Mouse (Mus musculus): Measurements from ENCODE around the gene Olfr686. TPM values are rescaled to one million over a fixed set of nuclear protein-coding genes. Genes with fewer than 3 reads are reported as not detected.

Gene Olfr686
- polyA plus RNA-seq (2016; fragmentation: Nextera tagmentation; extraction: Ambion mirVana): not detected in 2 replicates

DNA sequence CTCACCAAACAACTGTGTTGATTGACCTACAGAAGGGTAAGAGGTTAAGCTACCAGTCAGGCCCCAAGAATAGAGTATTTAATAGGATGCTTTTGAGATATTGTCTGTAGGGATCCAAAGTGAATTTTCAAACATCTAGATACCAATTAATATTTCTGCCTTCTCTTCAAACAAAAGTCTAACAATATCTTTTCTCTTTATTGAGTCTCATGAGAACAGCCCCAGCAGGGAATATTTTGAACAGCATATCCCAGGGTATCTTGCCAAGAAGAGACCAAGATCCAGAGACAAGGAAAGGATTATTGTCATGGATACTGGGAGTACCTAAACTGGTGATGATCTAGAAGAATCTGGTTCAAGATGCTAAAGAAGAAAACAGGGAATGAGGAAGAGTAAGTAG, at the start of gene Olfr686:
TSS of gene Olfr686 (minus strand) at position 101 of the 400 bp plus-strand sequence.
- Histone ChIP-seq H3K36me3 (no peaks in the 10 kb centered on the region), H3K9ac (no peak within 1 kb of the TSS), H3K4me1 (no peaks in the 10 kb centered on the region), H3K9me3 (no peaks in the 10 kb centered on the region), H3K4me2 (replicated peaks) (no peak within 1 kb of the TSS), H3K27me3 (replicated peaks) (no peaks in the 10 kb centered on the region), H3K27ac (no peak within 1 kb of the TSS), H3K4me3 (no peak within 1 kb of the TSS)
- no peak for ATAC-seq (ENCODE audit: low FRiP score, low read depth)

GRCm38 (mm10) chr7:105256656-105257055, 49.4 kb upstream of the Olfr686 start:
- Histone ChIP-seq H3K4me2 (replicated peaks) (no peak overlapping the region), H3K4me1 (no peaks in the 10 kb centered on the region), H3K9me3 (no peaks in the 10 kb centered on the region), H3K36me3 (no peaks in the 10 kb centered on the region), H3K9ac (no peak overlapping the region), H3K27me3 (replicated peaks) (no peaks in the 10 kb centered on the region), H3K27ac (no peak overlapping the region), H3K4me3 (no peak overlapping the region)
- ATAC-seq (ENCODE audit: low FRiP score, low read depth): no peak
- WGBS: 59% methylated on average over 5 of the region's 5 CpGs

DNA sequence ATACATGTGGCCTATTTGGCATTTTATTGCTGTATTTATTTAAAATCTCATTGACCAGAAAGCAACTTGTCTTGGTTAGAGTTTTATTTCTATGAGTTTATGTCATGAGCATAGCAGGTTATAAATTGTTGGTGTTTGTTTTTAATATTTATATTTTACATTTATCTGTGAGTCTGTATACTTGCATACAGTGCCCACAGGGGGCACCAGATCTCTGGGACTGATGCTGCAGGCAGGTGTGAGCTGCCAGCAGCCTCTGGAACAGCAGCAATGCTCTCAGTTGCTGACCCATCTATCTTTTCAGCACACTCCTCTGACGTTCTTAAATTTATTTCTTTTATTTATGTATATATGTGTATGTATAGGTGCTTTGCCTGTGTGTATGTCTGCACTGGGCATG, 40.9 kb upstream of the Olfr686 start:
- Histone ChIP-seq H3K4me3 (no peak overlapping the region), H3K36me3 (no peaks in the 10 kb centered on the region), H3K4me2 (replicated peaks) (no peak overlapping the region), H3K9ac (no peak overlapping the region), H3K9me3 (no peaks in the 10 kb centered on the region), H3K27ac (no peak overlapping the region), H3K4me1 (no peaks in the 10 kb centered on the region), H3K27me3 (replicated peaks) (no peaks in the 10 kb centered on the region)
- ATAC-seq (ENCODE audit: low FRiP score, low read depth): no peak
- 54% methylated on average over 1 of the region's 1 CpGs for WGBS

DNA sequence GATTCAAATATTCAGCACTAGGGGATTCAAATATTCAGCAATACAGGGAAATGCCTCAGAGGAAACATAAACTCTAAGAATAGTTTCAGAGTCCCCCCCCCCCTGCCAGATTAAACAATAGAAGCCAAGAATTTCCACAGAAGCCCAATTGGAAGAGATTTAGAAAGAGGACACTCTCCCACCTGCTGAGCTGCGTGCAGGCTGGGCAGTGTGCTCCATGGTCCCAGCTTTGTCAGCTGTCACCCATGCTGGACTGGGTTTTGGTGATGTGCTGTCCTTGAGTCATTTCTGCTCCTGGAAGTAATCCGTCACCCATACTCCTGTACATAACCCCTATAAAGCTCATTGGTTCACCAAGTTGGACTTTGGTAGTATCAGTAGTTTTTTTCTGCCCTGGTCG, 40.4 kb upstream of the Olfr686 start:
- no peak overlapping the region for H3K4me3 ChIP-seq
- no peak overlapping the region for H3K4me2 ChIP-seq (replicated peaks)
- 84% methylated on average over 3 of the region's 3 CpGs for WGBS
- no peaks in the 10 kb centered on the region for H3K4me1 ChIP-seq
- H3K27ac ChIP-seq: no peak overlapping the region
- H3K27me3 ChIP-seq (replicated peaks): no peaks in the 10 kb centered on the region
- no peaks in the 10 kb centered on the region for H3K9me3 ChIP-seq
- no peak for ATAC-seq (ENCODE audit: low FRiP score, low read depth)
- no peak overlapping the region for H3K9ac ChIP-seq
- no peaks in the 10 kb centered on the region for H3K36me3 ChIP-seq

- H3K36me3 ChIP-seq: no peaks in the 10 kb centered on the region
- ATAC-seq (ENCODE audit: low FRiP score, low read depth): no peak
Measured at GRCm38 (mm10) chr7:105229386-105229785, 22.1 kb upstream of the Olfr686 start.

GRCm38 (mm10) chr7:105228138-105228537, 20.9 kb upstream of the Olfr686 start:
- no peak for ATAC-seq (ENCODE audit: low FRiP score, low read depth)
- no peak overlapping the region for H3K9ac ChIP-seq
- no peak overlapping the region for H3K4me3 ChIP-seq
- no peaks in the 10 kb centered on the region for H3K36me3 ChIP-seq
- WGBS: 87% methylated on average over 1 of the region's 1 CpGs
- H3K27ac ChIP-seq: no peak overlapping the region
- H3K27me3 ChIP-seq (replicated peaks): no peaks in the 10 kb centered on the region
- H3K9me3 ChIP-seq: no peaks in the 10 kb centered on the region
- no peaks in the 10 kb centered on the region for H3K4me1 ChIP-seq
- H3K4me2 ChIP-seq (replicated peaks): no peak overlapping the region

More at GRCm38 (mm10) chr7:105229386-105229785, 22.1 kb upstream of the Olfr686 start:
- Histone ChIP-seq H3K4me2 (replicated peaks) (no peak overlapping the region), H3K4me1 (no peaks in the 10 kb centered on the region), H3K27me3 (replicated peaks) (no peaks in the 10 kb centered on the region), H3K9ac (no peak overlapping the region), H3K27ac (no peak overlapping the region), H3K9me3 (no peaks in the 10 kb centered on the region), H3K4me3 (no peak overlapping the region)
- 85% methylated on average over 2 of the region's 2 CpGs for WGBS

GRCm38 (mm10) chr7:105226703-105227102, 19.4 kb upstream of the Olfr686 start:
- Histone ChIP-seq H3K27ac (no peak overlapping the region), H3K4me1 (no peaks in the 10 kb centered on the region), H3K4me2 (replicated peaks) (no peak overlapping the region), H3K9me3 (no peaks in the 10 kb centered on the region), H3K9ac (no peak overlapping the region), H3K4me3 (no peak overlapping the region), H3K36me3 (no peaks in the 10 kb centered on the region), H3K27me3 (replicated peaks) (no peaks in the 10 kb centered on the region)
- ATAC-seq (ENCODE audit: low FRiP score, low read depth): no peak

DNA sequence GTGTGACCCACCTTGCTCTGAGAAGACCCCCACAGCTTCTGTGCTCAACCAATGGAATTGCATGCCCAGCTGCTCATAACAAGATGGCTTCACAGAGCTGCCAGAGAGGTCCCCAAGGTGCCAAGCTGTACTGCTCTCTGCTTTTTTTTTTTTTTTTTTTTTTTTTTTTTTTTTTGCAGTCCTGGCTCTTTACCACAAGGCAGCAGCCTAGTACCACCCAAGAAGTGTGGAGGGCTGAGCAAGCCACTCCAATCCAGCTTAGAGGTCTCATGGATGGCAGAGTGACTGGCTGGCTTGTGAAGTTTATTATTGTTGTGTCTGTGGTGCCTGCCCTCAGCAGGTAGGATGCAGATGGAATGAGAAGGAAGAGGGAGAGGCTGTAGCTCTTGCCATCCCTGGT, 18.8 kb upstream of the Olfr686 start:
- H3K4me3 ChIP-seq: no peak overlapping the region
- H3K9ac ChIP-seq: no peak overlapping the region
- H3K27ac ChIP-seq: no peak overlapping the region

DNA sequence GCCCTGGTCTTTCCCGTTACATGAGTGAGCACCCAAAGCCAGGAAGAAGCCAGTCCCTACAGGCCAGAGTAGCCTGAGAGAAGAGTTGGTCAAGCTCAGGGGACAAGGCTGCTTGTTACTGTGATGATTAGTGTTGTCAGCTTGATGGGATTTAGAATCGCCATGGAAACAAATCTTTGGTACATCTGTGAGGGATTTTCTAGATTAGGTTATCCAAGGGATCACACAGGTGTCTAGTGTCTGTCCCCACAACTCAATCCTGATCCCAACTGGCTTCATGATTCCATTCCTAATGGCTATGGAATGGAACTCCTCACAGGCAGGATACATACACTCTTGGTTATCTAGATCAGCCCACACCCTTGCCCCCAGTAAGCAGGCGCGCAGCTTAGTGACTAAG, 11.0 kb upstream of the Olfr686 start:
- no peaks in the 10 kb centered on the region for H3K9me3 ChIP-seq
- ATAC-seq (ENCODE audit: low FRiP score, low read depth): no peak
- H3K9ac ChIP-seq: no peak overlapping the region
- no peaks in the 10 kb centered on the region for H3K27me3 ChIP-seq (replicated peaks)
- no peak overlapping the region for H3K4me3 ChIP-seq
- WGBS: 76% methylated on average over 4 of the region's 4 CpGs
- H3K36me3 ChIP-seq: no peaks in the 10 kb centered on the region
- no peak overlapping the region for H3K27ac ChIP-seq
- H3K4me1 ChIP-seq: no peaks in the 10 kb centered on the region
- H3K4me2 ChIP-seq (replicated peaks): no peak overlapping the region

More for the DNA sequence above, 18.8 kb upstream of the Olfr686 start:
- H3K4me1 ChIP-seq: no peaks in the 10 kb centered on the region
- no peak overlapping the region for H3K4me2 ChIP-seq (replicated peaks)
- no peaks in the 10 kb centered on the region for H3K36me3 ChIP-seq
- H3K9me3 ChIP-seq: no peaks in the 10 kb centered on the region
- no peak for ATAC-seq (ENCODE audit: low FRiP score, low read depth)
- no peaks in the 10 kb centered on the region for H3K27me3 ChIP-seq (replicated peaks)

DNA sequence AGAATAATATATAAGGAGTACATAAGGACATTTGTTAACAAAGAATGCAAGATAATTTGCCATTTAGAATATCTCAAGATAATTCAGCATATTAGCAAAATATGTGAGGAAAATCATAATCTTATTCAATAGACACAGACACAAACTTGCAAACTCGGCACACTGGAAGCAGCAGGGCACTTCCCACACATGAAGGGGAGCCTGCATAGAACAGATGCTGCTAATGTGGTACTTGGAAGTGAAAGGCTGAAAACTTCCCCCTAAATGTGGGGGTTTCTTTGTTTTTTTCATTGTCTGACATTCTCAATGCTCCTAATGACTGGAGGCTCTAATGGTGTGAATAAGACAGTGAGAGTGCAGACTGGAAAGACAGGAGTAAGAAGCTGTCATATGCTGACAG, 7.5 kb upstream of the Olfr686 start:
- H3K4me2 ChIP-seq (replicated peaks): no peak overlapping the region
- no peaks in the 10 kb centered on the region for H3K27me3 ChIP-seq (replicated peaks)
- H3K27ac ChIP-seq: no peak overlapping the region
- H3K4me1 ChIP-seq: no peaks in the 10 kb centered on the region
- no peak overlapping the region for H3K4me3 ChIP-seq
- no peak overlapping the region for H3K9ac ChIP-seq
- H3K36me3 ChIP-seq: no peaks in the 10 kb centered on the region
- ATAC-seq (ENCODE audit: low FRiP score, low read depth): no peak
- 67% methylated on average over 1 of the region's 1 CpGs for WGBS
- no peaks in the 10 kb centered on the region for H3K9me3 ChIP-seq

DNA sequence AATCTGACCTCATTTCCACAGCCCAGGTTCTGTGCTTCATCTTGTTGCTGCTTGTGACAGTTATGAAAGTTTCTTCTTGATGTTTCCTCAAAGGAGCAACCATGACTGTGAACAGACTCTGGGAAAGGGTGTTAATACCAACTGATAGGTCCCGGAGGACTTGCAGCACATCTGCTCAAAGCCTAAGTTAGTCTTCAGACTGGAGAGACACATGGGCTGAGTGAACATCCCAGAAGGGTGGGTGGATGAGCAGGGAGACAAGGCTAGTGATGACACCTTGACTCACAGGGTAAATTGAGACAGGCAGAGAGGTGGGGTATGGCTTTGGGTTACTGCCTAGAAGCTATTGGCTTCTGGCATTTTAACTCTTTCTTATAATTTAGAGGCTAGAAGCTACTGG, 21.4 kb downstream of the Olfr686 start, which contains the start of gene Olfr685:
TSS of gene Olfr685 (minus strand) at position 101 of the 400 bp plus-strand sequence.
- H3K36me3 ChIP-seq: no peaks in the 10 kb centered on the region
- WGBS: 93% methylated on average over 1 of the region's 1 CpGs
- no peak within 1 kb of the TSS for H3K4me3 ChIP-seq
- H3K9ac ChIP-seq: no peak within 1 kb of the TSS
- H3K9me3 ChIP-seq: no peaks in the 10 kb centered on the region
- no peak within 1 kb of the TSS for H3K4me2 ChIP-seq (replicated peaks)
- no peak within 1 kb of the TSS for H3K27ac ChIP-seq
- no peaks in the 10 kb centered on the region for H3K4me1 ChIP-seq
- no peak for ATAC-seq (ENCODE audit: low FRiP score, low read depth)
- no peaks in the 10 kb centered on the region for H3K27me3 ChIP-seq (replicated peaks)

DNA sequence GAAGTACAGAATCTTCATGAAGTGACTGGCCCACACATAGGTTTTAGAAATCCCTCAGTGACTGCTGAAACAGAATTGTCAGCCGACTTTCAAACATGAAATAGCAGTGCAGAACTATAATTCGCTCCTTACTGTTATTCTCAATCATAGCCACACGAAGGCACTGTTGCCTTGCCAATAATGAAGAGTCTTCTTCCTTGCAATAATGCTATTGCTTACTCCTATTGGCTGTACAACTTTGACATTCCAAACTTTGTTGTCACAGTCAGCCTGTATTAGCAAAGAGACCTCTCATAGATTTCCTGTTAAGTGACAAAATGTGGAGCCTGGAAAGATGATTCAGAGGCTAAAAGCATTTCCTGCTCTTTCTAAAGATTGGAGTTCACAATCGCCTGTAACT, 36.5 kb downstream of the Olfr686 start:
- no peak for ATAC-seq (ENCODE audit: low FRiP score, low read depth)
- Histone ChIP-seq H3K27ac (no peak overlapping the region), H3K4me2 (replicated peaks) (no peak overlapping the region), H3K36me3 (no peaks in the 10 kb centered on the region), H3K9ac (no peak overlapping the region), H3K27me3 (replicated peaks) (no peaks in the 10 kb centered on the region), H3K4me3 (no peak overlapping the region), H3K4me1 (no peaks in the 10 kb centered on the region), H3K9me3 (no peaks in the 10 kb centered on the region)
- 55% methylated on average over 4 of the region's 4 CpGs for WGBS

GRCm38 (mm10) chr7:105163553-105163952, 43.7 kb downstream of the Olfr686 start, which contains the start of gene Olfr684:
Olfr684 (minus strand) TSS chr7:105163653.
- ATAC-seq (ENCODE audit: low FRiP score, low read depth): no peak
- Histone ChIP-seq H3K9me3 (no peaks in the 10 kb centered on the region), H3K27ac (no peak within 1 kb of the TSS), H3K9ac (no peak within 1 kb of the TSS), H3K4me1 (no peaks in the 10 kb centered on the region), H3K36me3 (no peaks in the 10 kb centered on the region), H3K27me3 (replicated peaks) (no peaks in the 10 kb centered on the region), H3K4me3 (no peak within 1 kb of the TSS), H3K4me2 (replicated peaks) (no peak within 1 kb of the TSS)
- whole genome bisulfite sequencing: 85% methylated on average over 1 of the region's 1 CpGs

Data from neural tube, embryonic 12.5 days (tissue).